Mouse (Mus musculus) midbrain, embryonic 12.5 days (tissue): Measurements from ENCODE around the gene Kcng1. TPM values are rescaled to one million over a fixed set of nuclear protein-coding genes. Genes with fewer than 3 reads are reported as not detected.

Experiments used
- ATAC-seq: fragments of 200-750 bp; cut with Nextera tagmentation; 2 replicates; pipeline ENCODE4 v1.8.0; 2017; ENCODE audit warnings: low read depth, moderate TSS enrichment, moderate library complexity; ENCODE audit not compliant: low FRiP score
- H3K27ac ChIP-seq: fragments of 300-500 bp; sonication (generic); replicated peaks from 2 replicates; pipeline ENCODE4 v1.5.1; 2016; ENCODE audit warnings: mild to moderate bottlenecking
- H3K27me3 ChIP-seq: fragments of 300-500 bp; sonication (generic); 2 replicates; pipeline ENCODE4 v1.6.1; 2016; ENCODE audit warnings: mild to moderate bottlenecking
- H3K36me3 ChIP-seq: fragments of 300-500 bp; sonication (generic); 2 replicates; pipeline ENCODE4 v1.6.1; 2016
- H3K4me1 ChIP-seq: fragments of 300-500 bp; sonication (generic); 2 replicates; pipeline ENCODE4 v1.6.1; 2016
- H3K4me2 ChIP-seq: fragments of 300-500 bp; sonication (generic); replicated peaks from 2 replicates; pipeline ENCODE4 v1.6.1; 2016; ENCODE audit warnings: mild to moderate bottlenecking, moderate library complexity
- H3K4me3 ChIP-seq: fragments of 300-500 bp; sonication (generic); 2 replicates; pipeline ENCODE4 v1.5.1; 2016; ENCODE audit warnings: mild to moderate bottlenecking
- H3K9ac ChIP-seq: fragments of 300-500 bp; sonication (generic); replicated peaks from 2 replicates; pipeline ENCODE4 v1.6.1; 2016; ENCODE audit warnings: mild to moderate bottlenecking, moderate library complexity
- H3K9me3 ChIP-seq: fragments of 300-500 bp; sonication (generic); 2 replicates; pipeline ENCODE4 v1.6.1; 2016; ENCODE audit warnings: mild to moderate bottlenecking
- WGBS: fragments of 180-500 bp; shearing (Covaris S2); methylation state at CpG from one replicate; pipeline ENCODE4 v1.1.7; 2016; 5-methylcytosine and 5-hydroxymethylcytosine counted together
- polyA plus RNA-seq: library from polyadenylated mRNA; unstranded; fragments of >200 nt; fragmentation: Nextera tagmentation; extraction: Ambion mirVana; gene quantifications from 2 replicates; pipeline ENCODE4 v1.2.1, GENCODE M21; 2016

Kcng1 gene
- polyA plus RNA-seq, 1 experiment from 2014 or later: 2.3 TPM

GRCm38 (mm10) chr2:168257188-168257587 is 24.3 kb downstream of the Kcng1 start:
- Histone ChIP-seq H3K27me3 (peaks cover 4% of the 10 kb centered on the region; the same call in 1 of the 2 replicates), H3K4me3 (no peak overlapping the region), H3K4me2 (no peak overlapping the region), H3K4me1 (no peaks in the 10 kb centered on the region), H3K36me3 (no peaks in the 10 kb centered on the region), H3K9me3 (no peaks in the 10 kb centered on the region), H3K9ac (no peak overlapping the region), H3K27ac (no peak overlapping the region)
- ATAC-seq: no peak
- WGBS: 94% methylated on average over 4 of the region's 4 CpGs

- Histone ChIP-seq H3K4me3 (no peak overlapping the region), H3K9ac (no peak overlapping the region), H3K36me3 (no peaks in the 10 kb centered on the region), H3K9me3 (no peaks in the 10 kb centered on the region), H3K27ac (no peak overlapping the region), H3K4me1 (no peaks in the 10 kb centered on the region), H3K4me2 (no peak overlapping the region), H3K27me3 (peaks cover 11% of the 10 kb centered on the region; the same call in 1 of the 2 replicates)
- WGBS: 89% methylated on average over 3 of the region's 3 CpGs
- no peak for ATAC-seq
Measured at GRCm38 (mm10) chr2:168256506-168256905, 25.0 kb downstream of the Kcng1 start.

GRCm38 (mm10) chr2:168253822-168254221 is 27.7 kb downstream of the Kcng1 start:
- Histone ChIP-seq H3K27me3 (peaks cover 16% of the 10 kb centered on the region; the same call in 1 of the 2 replicates), H3K4me1 (no peaks in the 10 kb centered on the region), H3K36me3 (no peaks in the 10 kb centered on the region), H3K27ac (no peak overlapping the region), H3K4me3 (no peak overlapping the region), H3K9ac (no peak overlapping the region), H3K4me2 (no peak overlapping the region), H3K9me3 (no peaks in the 10 kb centered on the region)
- 79% methylated on average over 7 of the region's 7 CpGs for WGBS
- no peak for ATAC-seq

- Histone ChIP-seq H3K9ac (no peak overlapping the region), H3K4me1 (no peaks in the 10 kb centered on the region), H3K9me3 (no peaks in the 10 kb centered on the region), H3K36me3 (no peaks in the 10 kb centered on the region), H3K4me2 (peak overlapping the region; percentile 34), H3K27me3 (peaks cover 16% of the 10 kb centered on the region; the same call in 1 of the 2 replicates), H3K4me3 (no peak overlapping the region), H3K27ac (no peak overlapping the region)
- WGBS: 18% methylated on average over 16 of the region's 16 CpGs
- ATAC-seq: no peak
Measured at GRCm38 (mm10) chr2:168252639-168253292, 28.8 kb downstream of the Kcng1 start.

GRCm38 (mm10) chr2:168250270-168250669 is 31.3 kb downstream of the Kcng1 start:
- H3K27ac ChIP-seq: no peak overlapping the region
- H3K27me3 ChIP-seq: peaks cover 16% of the 10 kb centered on the region; the same call in 1 of the 2 replicates
- no peaks in the 10 kb centered on the region for H3K9me3 ChIP-seq
- no peak overlapping the region for H3K4me2 ChIP-seq
- 14% methylated on average over 8 of the region's 8 CpGs for WGBS
- no peak overlapping the region for H3K9ac ChIP-seq
- no peaks in the 10 kb centered on the region for H3K4me1 ChIP-seq
- H3K36me3 ChIP-seq: no peaks in the 10 kb centered on the region
- peak; percentile 62; the same call in 1 of the 2 replicates for ATAC-seq
- H3K4me3 ChIP-seq: no peak overlapping the region

- H3K27ac ChIP-seq: no peak overlapping the region
- ATAC-seq: no peak
- WGBS: 19% methylated on average over 2 of the region's 2 CpGs
Measured at GRCm38 (mm10) chr2:168248856-168249245, 32.7 kb downstream of the Kcng1 start.

GRCm38 (mm10) chr2:168248167-168248855 is 33.2 kb downstream of the Kcng1 start:
- H3K9me3 ChIP-seq: no peaks in the 10 kb centered on the region
- no peak overlapping the region for H3K9ac ChIP-seq
- no peak for ATAC-seq
- peaks cover 15% of the 10 kb centered on the region for H3K27me3 ChIP-seq
- no peaks in the 10 kb centered on the region for H3K36me3 ChIP-seq
- no peak overlapping the region for H3K4me3 ChIP-seq
- H3K4me1 ChIP-seq: no peaks in the 10 kb centered on the region
- no peak overlapping the region for H3K27ac ChIP-seq
- WGBS: 78% methylated on average over 8 of the region's 8 CpGs
- H3K4me2 ChIP-seq: no peak overlapping the region

More at GRCm38 (mm10) chr2:168248856-168249245, 32.7 kb downstream of the Kcng1 start:
- Histone ChIP-seq H3K4me2 (no peak overlapping the region), H3K9me3 (no peaks in the 10 kb centered on the region), H3K9ac (no peak overlapping the region), H3K36me3 (no peaks in the 10 kb centered on the region), H3K27me3 (peaks cover 14% of the 10 kb centered on the region; the same call in 1 of the 2 replicates), H3K4me3 (no peak overlapping the region), H3K4me1 (no peaks in the 10 kb centered on the region)

GRCm38 (mm10) chr2:168245571-168245970 is 36.0 kb downstream of the Kcng1 start:
- no peak for ATAC-seq
- Histone ChIP-seq H3K27ac (no peak overlapping the region), H3K9ac (no peak overlapping the region), H3K4me2 (no peak overlapping the region), H3K4me1 (no peaks in the 10 kb centered on the region), H3K36me3 (no peaks in the 10 kb centered on the region), H3K27me3 (peaks cover 7% of the 10 kb centered on the region), H3K4me3 (no peak overlapping the region), H3K9me3 (no peaks in the 10 kb centered on the region)
- 40% methylated on average over 8 of the region's 8 CpGs for WGBS

GRCm38 (mm10) chr2:168243278-168243677 is 38.3 kb downstream of the Kcng1 start:
- Histone ChIP-seq H3K36me3 (no peaks in the 10 kb centered on the region), H3K27me3 (peaks cover 7% of the 10 kb centered on the region), H3K4me2 (no peak overlapping the region), H3K9ac (no peak overlapping the region), H3K4me1 (no peaks in the 10 kb centered on the region), H3K9me3 (no peaks in the 10 kb centered on the region), H3K27ac (no peak overlapping the region), H3K4me3 (no peak overlapping the region)
- no peak for ATAC-seq
- 70% methylated on average over 4 of the region's 4 CpGs for WGBS

- no peak for ATAC-seq
- no peaks in the 10 kb centered on the region for H3K9me3 ChIP-seq
- no peak overlapping the region for H3K4me2 ChIP-seq
- peaks cover 7% of the 10 kb centered on the region for H3K27me3 ChIP-seq
- H3K4me1 ChIP-seq: no peaks in the 10 kb centered on the region
- H3K4me3 ChIP-seq: no peak overlapping the region
- no peak overlapping the region for H3K9ac ChIP-seq
- H3K27ac ChIP-seq: no peak overlapping the region
- no peaks in the 10 kb centered on the region for H3K36me3 ChIP-seq
Measured at GRCm38 (mm10) chr2:168242841-168243240, 38.7 kb downstream of the Kcng1 start.

- Histone ChIP-seq H3K36me3 (peaks cover 9% of the 10 kb centered on the region; the same call in 1 of the 2 replicates), H3K27me3 (peaks cover 4% of the 10 kb centered on the region; the same call in 1 of the 2 replicates), H3K9ac (no peak overlapping the region), H3K4me3 (no peak overlapping the region), H3K27ac (no peak overlapping the region), H3K4me1 (no peaks in the 10 kb centered on the region), H3K4me2 (no peak overlapping the region), H3K9me3 (no peaks in the 10 kb centered on the region)
- no peak for ATAC-seq
- WGBS: 86% methylated on average over 4 of the region's 4 CpGs
Measured at GRCm38 (mm10) chr2:168238335-168238734, 43.2 kb downstream of the Kcng1 start.

- 92% methylated on average over 5 of the region's 5 CpGs for WGBS
- H3K9ac ChIP-seq: no peak overlapping the region
- H3K36me3 ChIP-seq: peaks cover 19% of the 10 kb centered on the region; the same call in 1 of the 2 replicates
Measured at GRCm38 (mm10) chr2:168233286-168233685, 48.2 kb downstream of the Kcng1 start.

More at GRCm38 (mm10) chr2:168233286-168233685, 48.2 kb downstream of the Kcng1 start:
- Histone ChIP-seq H3K4me2 (no peak overlapping the region), H3K4me1 (peaks cover 25% of the 10 kb centered on the region), H3K4me3 (no peak overlapping the region), H3K27ac (no peak overlapping the region), H3K9me3 (no peaks in the 10 kb centered on the region), H3K27me3 (no peaks in the 10 kb centered on the region)
- no peak for ATAC-seq
